Mouse (Mus musculus) MEL (cell line): ENCODE data around the gene Fam43b. TPM values are rescaled to one million over a fixed set of nuclear protein-coding genes. Genes with fewer than 3 reads are reported as not detected.

Source experiments
- DNase-seq: peaks from one replicate; pipeline ENCODE4 v3.0.0; 2011; ENCODE audit warnings: low read depth, low spot score
- H3K27ac ChIP-seq: 2 replicates; pipeline ENCODE4 v1.5.1; 2012; ENCODE audit warnings: low read depth, mild to moderate bottlenecking, control low read depth, low read length, moderate library complexity; ENCODE audit not compliant: control insufficient read depth
- H3K27me3 ChIP-seq, 2 experiments: fragments of 150-350 bp in 1 of 2; sonication (generic) in 1 of 2; 2 replicates each; pipeline ENCODE4 v1.6.1; 2012; ENCODE audit warnings: low read length in 2 of 2, mild to moderate bottlenecking in 2 of 2, improper control_type of control experiment in 1 of 2, moderate library complexity in 1 of 2; ENCODE audit not compliant: insufficient read depth in 2 of 2, control insufficient read depth in 1 of 2
- H3K36me3 ChIP-seq, 2 experiments: 2 replicates each; pipeline ENCODE4 v1.6.1; 2012 to 2014; ENCODE audit warnings: low read length in 2 of 2, improper control_type of control experiment in 1 of 2, inconsistent platforms in 1 of 2, mild to moderate bottlenecking in 1 of 2; ENCODE audit not compliant: insufficient read depth in 2 of 2, control insufficient read depth in 1 of 2
- H3K4me1 ChIP-seq, 2 experiments: fragments of 150-350 bp in 1 of 2; sonication (generic) in 1 of 2; 2 replicates each; pipeline ENCODE4 v1.6.1; 2012; ENCODE audit warnings: low read length in 2 of 2, improper control_type of control experiment in 1 of 2, mild to moderate bottlenecking in 1 of 2; ENCODE audit not compliant: insufficient read depth in 2 of 2, control insufficient read depth in 1 of 2
- H3K4me3 ChIP-seq, 2 experiments: fragments of 150-350 bp in 1 of 2; sonication (generic) in 1 of 2; 2 replicates each; pipeline ENCODE4 v1.5.1; 2012; ENCODE audit warnings: low read depth in 2 of 2, low read length in 2 of 2, mild to moderate bottlenecking in 2 of 2, moderate library complexity in 2 of 2, control low read depth in 1 of 2, improper control_type of control experiment in 1 of 2; ENCODE audit not compliant: control insufficient read depth in 1 of 2, insufficient read depth in 1 of 2
- H3K79me2 ChIP-seq: 2 replicates; pipeline ENCODE4 v1.6.1; 2012; ENCODE audit warnings: mild to moderate bottlenecking, low read length, moderate library complexity; ENCODE audit not compliant: control insufficient read depth, poor library complexity, insufficient read depth
- H3K9ac ChIP-seq: 2 replicates; pipeline ENCODE4 v1.6.1; 2012; ENCODE audit warnings: low read depth, mild to moderate bottlenecking, control low read depth, low read length, moderate library complexity; ENCODE audit not compliant: control insufficient read depth, poor library complexity, severe bottlenecking
- H3K9me3 ChIP-seq: fragments of 150-350 bp; sonication (generic); replicated peaks from 2 replicates; pipeline ENCODE4 v1.6.1; 2012; ENCODE audit warnings: mild to moderate bottlenecking, low read length, improper control_type of control experiment, moderate library complexity; ENCODE audit not compliant: insufficient read depth
- CHD2 ChIP-seq: IDR thresholded peaks from 2 replicates; pipeline ENCODE4 v1.6.1; 2011; ENCODE audit warnings: low read length, improper control_type of control experiment
- CTCF ChIP-seq, 3 experiments: IDR thresholded peaks in 2 of 3; conservative IDR thresholded peaks in 1 of 3; 2 replicates each; pipeline ENCODE4 v1.5.1; 2011 to 2012; ENCODE audit warnings: low read length in 3 of 3, low read depth in 2 of 3, mild to moderate bottlenecking in 2 of 3, improper control_type of control experiment in 1 of 3, inconsistent platforms in 1 of 3, mixed read lengths in 1 of 3, moderate library complexity in 1 of 3; ENCODE audit not compliant: control insufficient read depth in 1 of 3, insufficient read depth in 1 of 3, poor library complexity in 1 of 3, severe bottlenecking in 1 of 3
- E2F4 ChIP-seq: IDR thresholded peaks from 2 replicates; pipeline ENCODE4 v1.6.1; 2011; ENCODE audit warnings: low read depth, low read length, improper control_type of control experiment, borderline replicate concordance
- EP300 ChIP-seq, 2 experiments: IDR thresholded peaks; 2 replicates each; pipeline ENCODE4 v1.6.1; 2011; ENCODE audit warnings: improper control_type of control experiment in 2 of 2, low read length in 2 of 2, low read depth in 1 of 2, mild to moderate bottlenecking in 1 of 2
- MAFK ChIP-seq: IDR thresholded peaks from 2 replicates; pipeline ENCODE4 v1.6.1; 2011; ENCODE audit warnings: low read depth, mild to moderate bottlenecking, low read length, improper control_type of control experiment, borderline replicate concordance
- MEF2A ChIP-seq: IDR thresholded peaks from 2 replicates; pipeline ENCODE4 v1.6.1; 2014; ENCODE audit warnings: low read depth, mild to moderate bottlenecking, inconsistent platforms, low read length, improper control_type of control experiment; ENCODE audit not compliant: poor library complexity, insufficient replicate concordance, severe bottlenecking; ENCODE audit errors: extremely low read depth
- POLR2AphosphoS5 ChIP-seq: IDR thresholded peaks from 2 replicates; pipeline ENCODE4 v1.6.1; 2012; ENCODE audit warnings: low read depth, borderline replicate concordance, mild to moderate bottlenecking, inconsistent platforms, low read length, moderate library complexity, mixed read lengths
- SIN3A ChIP-seq: IDR thresholded peaks from 2 replicates; pipeline ENCODE4 v1.6.1; 2012; ENCODE audit warnings: low read length, improper control_type of control experiment, inconsistent platforms
- TAL1 ChIP-seq: IDR thresholded peaks from 2 replicates; pipeline ENCODE4 v1.6.1; 2012; ENCODE audit warnings: mild to moderate bottlenecking, inconsistent platforms, low read length, moderate library complexity, mixed read lengths
- TCF12 ChIP-seq: IDR thresholded peaks from 2 replicates; pipeline ENCODE4 v1.6.1; 2014; ENCODE audit warnings: low read depth, mild to moderate bottlenecking, inconsistent platforms, low read length, improper control_type of control experiment, moderate library complexity
- ZKSCAN1 ChIP-seq: IDR thresholded peaks from 2 replicates; pipeline ENCODE4 v1.6.1; 2012; ENCODE audit warnings: low read depth, mild to moderate bottlenecking, inconsistent platforms, low read length, improper control_type of control experiment, moderate library complexity
- ZMIZ1 ChIP-seq: IDR thresholded peaks from 2 replicates; pipeline ENCODE4 v1.6.1; 2012; ENCODE audit warnings: low read depth, mild to moderate bottlenecking, inconsistent platforms, low read length, improper control_type of control experiment, moderate library complexity
- polyA plus RNA-seq, 2 experiments: library from polyadenylated mRNA; stranded (reverse) in 1 of 2; unstranded in 1 of 2; fragments of >175 nt in 1 of 2; fragments of >200 nt in 1 of 2; gene quantifications; 2 replicates each; pipeline versions ENCODE4 v1.2.1 to v1.2.4; 2012; ENCODE audit warnings: low replicate concordance in 2 of 2, low read depth in 1 of 2; ENCODE audit not compliant: insufficient read length in 2 of 2, insufficient read depth in 1 of 2, missing spikeins in 1 of 2
- total RNA-seq: library from RNA; depleted of rRNA; stranded (reverse); fragments of 300-350 nt; gene quantifications from 2 replicates; pipeline ENCODE4 v1.2.3, GENCODE M21; 2012

Fam43b gene
- total and polyA plus RNA-seq, 3 experiments, result not detected

- H3K79me2 ChIP-seq, result no peaks in the 10 kb centered on the region
- H3K27me3 ChIP-seq, result no peaks in the 10 kb centered on the region; a peak in 1 of 4 replicates
- no peak overlapping the region for H3K27ac ChIP-seq
- H3K4me1 ChIP-seq, result no peaks in the 10 kb centered on the region
- H3K9me3 ChIP-seq, result no peaks in the 10 kb centered on the region
- H3K36me3 ChIP-seq, result no peaks in the 10 kb centered on the region
- no peak overlapping the region for H3K9ac ChIP-seq
- no peak for DNase-seq
- TF ChIP-seq ZMIZ1, result no peak
- TF ChIP-seq TAL1, result no peak
- TF ChIP-seq ZKSCAN1, result no peak
- no peak overlapping the region for H3K4me3 ChIP-seq
These were observed 383 bp upstream of the Fam43b start for GRCm38 (mm10) chr4:138396711-138397110.

DNA sequence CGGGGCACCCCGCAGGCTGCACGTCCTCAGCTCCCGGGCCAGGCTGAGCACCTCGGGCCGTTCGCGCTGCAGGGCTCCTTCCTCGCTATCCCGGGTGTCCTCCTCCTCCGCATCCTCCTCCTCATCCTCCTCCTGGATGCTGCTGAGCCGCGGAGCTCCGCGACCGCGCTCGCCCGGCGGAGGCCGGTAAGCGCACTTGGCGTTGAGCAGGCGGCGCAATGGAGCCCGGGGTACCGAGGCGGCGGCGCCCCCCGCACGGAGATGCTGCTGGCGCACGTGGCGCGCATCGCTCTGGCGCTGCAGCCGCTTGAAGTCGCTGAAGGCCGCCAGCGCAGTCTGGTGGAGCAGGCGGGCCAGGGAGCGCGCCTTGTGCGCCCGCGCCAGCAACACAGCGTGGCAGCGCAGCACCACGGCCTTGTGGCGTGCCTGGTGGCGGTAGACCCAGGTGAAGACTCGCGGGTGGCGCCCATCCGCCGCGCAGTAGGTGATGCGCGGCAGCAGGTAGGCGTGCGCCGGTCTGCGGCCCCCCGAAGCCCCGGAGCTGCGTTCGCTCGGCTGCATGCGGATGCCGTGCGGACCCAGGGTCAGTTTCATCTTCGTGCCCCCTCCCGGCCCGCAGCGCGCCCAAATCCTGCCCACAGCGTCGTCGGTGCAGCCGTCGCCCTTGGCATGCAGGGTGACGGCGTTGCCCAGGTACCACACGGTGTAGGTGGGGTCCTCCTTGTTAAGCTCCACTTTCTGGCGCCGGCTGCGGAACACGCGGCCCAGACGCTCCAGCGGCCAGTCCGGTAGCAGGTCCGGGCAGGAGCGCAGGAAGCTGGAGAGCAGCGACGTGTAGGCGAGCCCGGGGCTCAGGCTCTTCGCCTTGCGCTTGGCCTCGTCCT is 999 bp downstream of the Fam43b start:
- H3K9ac ChIP-seq, result no peak overlapping the region
- H3K4me1 ChIP-seq, result no peaks in the 10 kb centered on the region
- H3K36me3 ChIP-seq, result no peaks in the 10 kb centered on the region
- no peaks in the 10 kb centered on the region for H3K9me3 ChIP-seq
- no peak for TF ChIP-seq ZKSCAN1
- no peak for TF ChIP-seq CTCF (IDR thresholded peaks at IDR 0.05 in 2 of 3, conservative IDR thresholded peaks at IDR 0.05 in 1 of 3; ENCODE audit: control insufficient read depth in 1 of 3, insufficient read depth in 1 of 3, low read depth in 2 of 3, low read length in 3 of 3, poor library complexity in 1 of 3, severe bottlenecking in 1 of 3)
- no peaks in the 10 kb centered on the region for H3K79me2 ChIP-seq
- no peak overlapping the region for H3K27ac ChIP-seq
- H3K4me3 ChIP-seq, result no peak overlapping the region
- H3K27me3 ChIP-seq, result no peaks in the 10 kb centered on the region
- no peak for DNase-seq

GRCm38 (mm10) chr4:138393703-138394102 is 2.6 kb downstream of the Fam43b start:
- TF ChIP-seq TCF12, result no peak
- TF ChIP-seq POLR2AphosphoS5, result no peak
- no peak for TF ChIP-seq SIN3A
- no peak for TF ChIP-seq E2F4
- no peak for TF ChIP-seq MAFK
- no peak for TF ChIP-seq MEF2A
- TF ChIP-seq ZKSCAN1, result no peak
- TF ChIP-seq EP300 (IDR thresholded peaks at IDR 0.05; ENCODE audit: low read depth in 1 of 2, low read length in 2 of 2), result no peak
- no peak for TF ChIP-seq CHD2
- Histone ChIP-seq H3K4me1 (no peaks in the 10 kb centered on the region), H3K9ac (no peak overlapping the region), H3K27me3 (no peaks in the 10 kb centered on the region), H3K4me3 (no peak overlapping the region), H3K36me3 (no peaks in the 10 kb centered on the region), H3K27ac (no peak overlapping the region), H3K9me3 (no peaks in the 10 kb centered on the region), H3K79me2 (no peaks in the 10 kb centered on the region)
- no peak for DNase-seq
